Mouse (Mus musculus) subcutaneous adipose tissue, adult 2 months (tissue): ENCODE measurements around the gene Bmpr1a. TPM values are rescaled to one million over a fixed set of nuclear protein-coding genes. Genes with fewer than 3 reads are reported as not detected.

Experiments
- polyA plus RNA-seq: library from polyadenylated mRNA; depleted of rRNA; stranded (reverse); fragments of >200 nt; gene quantifications from 2 replicates; pipeline ENCODE4 v1.2.3, GENCODE M21; 2012; ENCODE audit warnings: low replicate concordance; rRNA removed

Bmpr1a gene
- 14.7 and 24.4 TPM in 2 replicates for polyA plus RNA-seq

GRCm38 (mm10) chr14:34503325-34503647, at the start of gene Bmpr1a:
Bmpr1a (minus strand) TSS chr14:34503341.

GRCm38 (mm10) chr14:34522701-34523100, 19.6 kb upstream of the Bmpr1a start, which contains the start of gene 9230112D13Rik:
9230112D13Rik (minus strand) TSS chr14:34522801.

GRCm38 (mm10) chr14:34375415-34375904, 127.7 kb downstream of the Bmpr1a start, which contains the start of gene Mmrn2:
Mmrn2 (plus strand) TSS chr14:34375465.

GRCm38 (mm10) chr14:34374577-34374976, 128.6 kb downstream of the Bmpr1a start, which contains the start of gene Sncg:
Sncg (minus strand) TSS chr14:34374789.

Other genes with a start within 250 kb of the Bmpr1a start
- gene Shld2, start 192.8 kb downstream of the Bmpr1a start, polyA plus RNA-seq: 3.1 and 3.5 TPM in 2 replicates
- gene Glud1, start 192.6 kb downstream of the Bmpr1a start, polyA plus RNA-seq: 83.7 and 91.1 TPM in 2 replicates
- 0.50 TPM in 1 of 2 replicates, not detected in the other for gene Fam25c, start 147.9 kb downstream of the Bmpr1a start, polyA plus RNA-seq
- gene Sncg, start 128.6 kb downstream of the Bmpr1a start, polyA plus RNA-seq: 164 and 1,886 TPM in 2 replicates
- 29.2 and 53.0 TPM in 2 replicates for gene Mmrn2, start 127.9 kb downstream of the Bmpr1a start, polyA plus RNA-seq
- not detected in 2 replicates for gene 9230112D13Rik, start 19.5 kb upstream of the Bmpr1a start, polyA plus RNA-seq
- gene Ldb3, start 85.3 kb upstream of the Bmpr1a start, polyA plus RNA-seq: 4.8 and 5.1 TPM in 2 replicates
- not detected in 2 replicates for gene Opn4, start 96.8 kb upstream of the Bmpr1a start, polyA plus RNA-seq
- gene Wapl, start 170.6 kb upstream of the Bmpr1a start, polyA plus RNA-seq: 15.9 and 21.6 TPM in 2 replicates